Mouse (Mus musculus) midbrain, embryonic 11.5 days (tissue): ENCODE measurements around the gene Olfr1261. TPM values are rescaled to one million over a fixed set of nuclear protein-coding genes. Genes with fewer than 3 reads are reported as not detected.

Experiments used
- polyA plus RNA-seq: library from polyadenylated mRNA; unstranded; fragments of >200 nt; fragmentation: Nextera tagmentation; extraction: Ambion mirVana; gene quantifications from 2 replicates; pipeline ENCODE4 v1.2.1, GENCODE M21; 2014

Gene Olfr1261
- polyA plus RNA-seq, 1 experiment from 2014 or later, result not detected

Other genes starting within 250 kb of the Olfr1261 start
- gene Olfr1253, start 234.1 kb upstream of the Olfr1261 start, polyA plus RNA-seq, result not detected in 2 replicates
- gene Olfr1254, start 197.6 kb upstream of the Olfr1261 start, polyA plus RNA-seq, result not detected in 2 replicates
- gene Olfr1255, start 179.2 kb upstream of the Olfr1261 start, polyA plus RNA-seq, result not detected in 2 replicates
- gene Olfr1256, start 149.7 kb upstream of the Olfr1261 start, polyA plus RNA-seq, result not detected in 2 replicates
- not detected in 2 replicates for gene Olfr48, start 143.0 kb upstream of the Olfr1261 start, polyA plus RNA-seq
- not detected in 2 replicates for gene Olfr1257, start 112.8 kb upstream of the Olfr1261 start, polyA plus RNA-seq
- not detected in 2 replicates for gene Olfr1258, start 63.9 kb upstream of the Olfr1261 start, polyA plus RNA-seq
- not detected in 2 replicates for gene Olfr1259, start 42.6 kb upstream of the Olfr1261 start, polyA plus RNA-seq
- not detected in 2 replicates for gene Olfr1260, start 16.9 kb upstream of the Olfr1261 start, polyA plus RNA-seq
- gene Olfr1262, start 8.9 kb downstream of the Olfr1261 start, polyA plus RNA-seq, result not detected in 2 replicates
- not detected in 2 replicates for gene Olfr1263, start 20.9 kb downstream of the Olfr1261 start, polyA plus RNA-seq
- not detected in 2 replicates for gene Olfr1264, start 34.4 kb downstream of the Olfr1261 start, polyA plus RNA-seq
- gene Olfr1265, start 44.1 kb downstream of the Olfr1261 start, polyA plus RNA-seq, result not detected in 2 replicates
- not detected in 2 replicates for gene Olfr140, start 72.4 kb downstream of the Olfr1261 start, polyA plus RNA-seq
- not detected in 2 replicates for gene Olfr1269, start 130.2 kb downstream of the Olfr1261 start, polyA plus RNA-seq
- not detected in 2 replicates for gene Olfr32, start 151.1 kb downstream of the Olfr1261 start, polyA plus RNA-seq
- gene Olfr1270, start 161.9 kb downstream of the Olfr1261 start, polyA plus RNA-seq, result not detected in 2 replicates
- gene Olfr1506, start 233.3 kb downstream of the Olfr1261 start, polyA plus RNA-seq, result not detected in 2 replicates